Mouse (Mus musculus): Measurements from ENCODE around the gene Dynlt1b. TPM values are rescaled to one million over a fixed set of nuclear protein-coding genes. Genes with fewer than 3 reads are reported as not detected.
"Not testable (repeated sequence)": the region's sequence is repeated elsewhere in the genome, so short reads cannot be mapped to it uniquely, and the experiment has no call there.

Dynlt1b gene
- polyA plus RNA-seq, 1 experiment = 1,644 TPM

DNA sequence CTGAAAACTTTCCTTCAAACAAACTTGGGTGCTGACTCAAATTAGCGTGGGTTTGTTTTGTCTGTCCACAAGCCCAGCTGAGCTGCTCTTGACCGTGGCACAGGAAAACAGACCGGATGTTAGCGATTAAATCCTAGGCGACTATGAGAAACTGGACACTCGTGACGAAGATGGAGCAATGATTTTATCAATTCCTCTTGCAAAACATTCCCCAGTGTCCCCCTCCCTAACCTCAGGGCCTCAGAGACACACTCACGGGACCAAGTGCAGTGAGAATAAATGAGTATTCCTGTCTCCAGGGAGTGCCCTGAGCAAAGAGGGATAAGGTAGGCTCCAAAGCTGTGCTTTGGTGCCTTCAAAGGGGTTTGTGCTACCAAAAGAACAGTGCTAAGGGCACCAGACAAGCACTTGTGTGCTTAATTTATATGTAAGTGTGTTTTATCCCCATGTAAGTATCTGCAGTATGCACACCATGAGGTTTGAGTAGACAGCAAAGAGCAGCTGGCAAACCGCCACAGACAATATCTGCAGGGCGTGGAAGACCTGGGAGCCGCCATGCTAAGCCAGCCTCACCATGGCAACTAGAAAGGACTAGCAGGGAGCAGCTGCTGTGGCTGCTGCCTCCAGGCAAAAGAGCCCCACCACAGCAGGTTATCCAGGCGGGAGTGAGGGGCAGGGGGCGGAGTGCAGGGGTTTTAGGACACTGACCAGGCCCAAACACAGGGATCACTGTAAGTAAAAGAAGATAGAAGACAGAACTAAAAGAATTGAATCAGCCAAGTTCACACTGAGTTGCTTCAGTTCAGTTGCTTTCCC is 30.4 kb upstream of the Dynlt1b start:
- H3K4me1 ChIP-seq (ENCODE audit: control insufficient read depth, insufficient read depth, low read length); H3K27me3 ChIP-seq (ENCODE audit: control insufficient read depth, insufficient read depth, low read length); H3K36me3 ChIP-seq (ENCODE audit: control insufficient read depth, insufficient read depth, low read length); H3K4me3 ChIP-seq (ENCODE audit: control insufficient read depth, low read depth, low read length); H3K27ac ChIP-seq (ENCODE audit: control insufficient read depth, insufficient read depth, low read depth, low read length): not testable (repeated sequence)

DNA sequence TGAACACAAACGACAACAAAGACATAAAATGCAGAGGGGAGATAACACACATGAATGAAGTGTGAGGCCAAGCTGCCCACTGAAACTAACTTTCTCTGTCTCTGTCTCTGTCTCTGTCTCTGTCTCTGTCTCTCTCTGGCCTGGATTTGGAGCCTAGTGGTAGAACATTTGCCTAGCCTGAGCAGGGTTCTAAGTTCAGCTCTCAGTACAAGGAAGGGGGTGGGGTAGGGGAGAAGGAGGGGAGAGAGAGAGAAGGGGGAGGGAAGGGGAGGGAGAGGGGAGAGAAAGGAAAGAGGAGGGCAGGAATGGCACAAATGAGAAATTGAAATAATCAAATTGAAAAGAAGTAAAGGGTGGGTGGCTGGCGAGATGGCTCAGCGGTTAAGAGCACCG is 29.8 kb upstream of the Dynlt1b start:
- H3K4me3 ChIP-seq (ENCODE audit: control insufficient read depth, low read depth, low read length); H3K36me3 ChIP-seq (ENCODE audit: control insufficient read depth, insufficient read depth, low read length); H3K4me1 ChIP-seq (ENCODE audit: control insufficient read depth, insufficient read depth, low read length); H3K27me3 ChIP-seq (ENCODE audit: control insufficient read depth, insufficient read depth, low read length); H3K27ac ChIP-seq (ENCODE audit: control insufficient read depth, insufficient read depth, low read depth, low read length): not testable (repeated sequence)

DNA sequence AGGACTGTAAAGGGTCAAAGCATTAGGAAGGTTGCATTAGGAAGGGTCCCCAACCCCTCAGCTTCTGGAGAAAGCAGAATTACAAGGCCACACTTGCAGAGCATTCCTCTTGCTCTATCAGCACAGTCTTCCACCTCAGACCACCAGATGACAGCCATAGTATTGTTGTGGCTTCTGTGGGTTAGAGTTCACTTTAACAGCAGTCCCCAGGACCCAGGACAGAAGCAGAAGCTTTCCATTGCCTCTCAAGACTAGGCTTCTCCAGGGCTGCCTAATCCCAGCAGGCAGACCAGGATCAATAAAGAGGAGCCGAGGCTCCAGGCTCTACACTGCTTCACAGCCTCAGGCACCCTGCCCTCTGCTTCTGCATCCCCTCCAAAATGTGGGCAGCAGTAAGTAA is 25.4 kb upstream of the Dynlt1b start:
- H3K4me1 ChIP-seq (ENCODE audit: control insufficient read depth, insufficient read depth, low read length); H3K36me3 ChIP-seq (ENCODE audit: control insufficient read depth, insufficient read depth, low read length); H3K4me3 ChIP-seq (ENCODE audit: control insufficient read depth, low read depth, low read length); H3K27ac ChIP-seq (ENCODE audit: control insufficient read depth, insufficient read depth, low read depth, low read length); H3K27me3 ChIP-seq (ENCODE audit: control insufficient read depth, insufficient read depth, low read length): not testable (repeated sequence)

DNA sequence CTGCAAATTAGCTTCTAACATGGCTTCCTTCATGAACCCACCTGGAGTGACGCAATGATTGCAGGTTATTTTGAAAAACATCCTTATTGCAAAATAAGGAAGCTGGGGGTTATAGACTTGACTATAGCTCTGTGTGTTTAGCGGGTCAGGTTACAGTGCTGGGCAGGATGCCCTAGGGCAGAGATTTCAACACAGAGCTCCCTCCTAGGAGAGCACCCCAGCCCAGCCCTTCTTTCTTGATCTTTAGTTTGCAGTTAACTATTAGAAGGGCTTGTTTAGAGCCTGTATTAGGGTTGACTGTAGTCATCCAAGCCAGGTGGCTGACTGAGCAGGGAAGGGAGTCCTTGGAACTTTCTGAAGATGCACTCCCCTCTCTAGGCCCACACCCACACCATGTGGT is 22.9 kb upstream of the Dynlt1b start:
- not testable (repeated sequence) for H3K36me3 ChIP-seq (ENCODE audit: control insufficient read depth, insufficient read depth, low read length); H3K4me3 ChIP-seq (ENCODE audit: control insufficient read depth, low read depth, low read length); H3K27me3 ChIP-seq (ENCODE audit: control insufficient read depth, insufficient read depth, low read length); H3K4me1 ChIP-seq (ENCODE audit: control insufficient read depth, insufficient read depth, low read length); H3K27ac ChIP-seq (ENCODE audit: control insufficient read depth, insufficient read depth, low read depth, low read length)

DNA sequence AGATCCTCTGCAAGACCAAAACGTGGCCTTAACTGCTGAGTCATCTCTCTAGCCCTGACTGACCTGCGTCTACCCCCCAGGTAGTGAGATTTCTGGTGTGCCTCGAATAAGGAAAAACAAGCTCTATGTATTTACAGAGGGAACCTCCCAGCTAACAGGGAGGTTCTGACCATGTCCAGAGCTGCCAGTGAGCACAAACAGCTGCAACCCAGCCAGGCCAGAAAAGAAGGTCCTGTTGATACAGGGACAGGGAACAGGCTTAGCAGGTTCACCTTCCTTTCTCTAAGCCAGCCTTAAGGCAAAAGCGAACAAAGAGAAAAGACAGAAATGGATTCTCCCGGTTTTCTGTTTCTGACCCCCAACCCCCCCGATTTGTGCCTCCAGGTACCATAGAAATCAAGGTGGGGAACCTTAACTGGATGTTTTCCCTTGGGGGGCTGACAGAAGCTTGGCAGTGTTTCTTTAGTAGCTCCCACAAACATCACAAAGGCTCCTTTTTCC is 19.1 kb upstream of the Dynlt1b start:
- H3K27me3 ChIP-seq (ENCODE audit: control insufficient read depth, insufficient read depth, low read length); H3K4me3 ChIP-seq (ENCODE audit: control insufficient read depth, low read depth, low read length); H3K4me1 ChIP-seq (ENCODE audit: control insufficient read depth, insufficient read depth, low read length); H3K27ac ChIP-seq (ENCODE audit: control insufficient read depth, insufficient read depth, low read depth, low read length); H3K36me3 ChIP-seq (ENCODE audit: control insufficient read depth, insufficient read depth, low read length): not testable (repeated sequence)

DNA sequence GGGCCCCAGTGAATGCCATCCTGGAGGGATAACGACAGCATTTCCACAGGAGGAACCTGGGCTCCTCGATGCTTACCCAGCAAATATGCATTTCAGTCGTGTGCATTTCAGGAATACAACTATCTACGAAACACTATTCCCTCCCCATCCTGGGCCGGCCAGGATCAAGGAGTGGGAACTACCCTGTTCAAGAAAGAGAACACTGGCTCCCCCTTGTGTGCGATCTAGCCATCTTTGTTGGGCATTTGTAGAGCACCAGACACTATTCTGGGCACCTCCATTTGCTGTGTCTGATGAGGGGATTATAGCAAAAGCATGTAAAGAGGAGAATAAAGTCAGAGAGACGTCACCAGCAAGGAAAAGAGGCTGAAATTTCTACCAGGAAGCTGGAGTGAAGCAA is 12.8 kb upstream of the Dynlt1b start:
- not testable (repeated sequence) for H3K4me1 ChIP-seq (ENCODE audit: control insufficient read depth, insufficient read depth, low read length)

DNA sequence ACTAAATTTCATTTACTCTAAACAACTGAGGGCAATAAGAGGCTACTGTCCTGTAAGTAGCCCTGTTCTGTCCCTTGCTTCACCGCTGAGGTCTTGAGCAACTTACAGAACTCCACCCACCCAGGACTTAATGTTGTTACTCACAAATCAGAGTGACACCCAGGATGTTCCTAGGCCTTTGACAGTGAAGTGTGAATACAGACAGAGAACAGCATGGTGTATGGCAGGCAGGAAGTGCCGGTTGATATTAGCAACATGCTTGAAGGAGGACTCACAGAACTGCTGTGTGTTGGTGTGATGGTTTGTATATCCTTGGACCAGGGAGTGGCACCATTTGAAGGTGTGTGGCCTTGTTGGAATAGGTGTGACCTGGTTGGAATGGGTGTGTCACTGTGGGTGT is 9.4 kb upstream of the Dynlt1b start:
- not testable (repeated sequence) for H3K27me3 ChIP-seq (ENCODE audit: control insufficient read depth, insufficient read depth, low read length); H3K4me1 ChIP-seq (ENCODE audit: control insufficient read depth, insufficient read depth, low read length); H3K27ac ChIP-seq (ENCODE audit: control insufficient read depth, insufficient read depth, low read depth, low read length); H3K36me3 ChIP-seq (ENCODE audit: control insufficient read depth, insufficient read depth, low read length); H3K4me3 ChIP-seq (ENCODE audit: control insufficient read depth, low read depth, low read length)

More for the DNA sequence above, 12.8 kb upstream of the Dynlt1b start:
- H3K27ac ChIP-seq (ENCODE audit: control insufficient read depth, insufficient read depth, low read depth, low read length); H3K4me3 ChIP-seq (ENCODE audit: control insufficient read depth, low read depth, low read length); H3K27me3 ChIP-seq (ENCODE audit: control insufficient read depth, insufficient read depth, low read length); H3K36me3 ChIP-seq (ENCODE audit: control insufficient read depth, insufficient read depth, low read length): not testable (repeated sequence)

DNA sequence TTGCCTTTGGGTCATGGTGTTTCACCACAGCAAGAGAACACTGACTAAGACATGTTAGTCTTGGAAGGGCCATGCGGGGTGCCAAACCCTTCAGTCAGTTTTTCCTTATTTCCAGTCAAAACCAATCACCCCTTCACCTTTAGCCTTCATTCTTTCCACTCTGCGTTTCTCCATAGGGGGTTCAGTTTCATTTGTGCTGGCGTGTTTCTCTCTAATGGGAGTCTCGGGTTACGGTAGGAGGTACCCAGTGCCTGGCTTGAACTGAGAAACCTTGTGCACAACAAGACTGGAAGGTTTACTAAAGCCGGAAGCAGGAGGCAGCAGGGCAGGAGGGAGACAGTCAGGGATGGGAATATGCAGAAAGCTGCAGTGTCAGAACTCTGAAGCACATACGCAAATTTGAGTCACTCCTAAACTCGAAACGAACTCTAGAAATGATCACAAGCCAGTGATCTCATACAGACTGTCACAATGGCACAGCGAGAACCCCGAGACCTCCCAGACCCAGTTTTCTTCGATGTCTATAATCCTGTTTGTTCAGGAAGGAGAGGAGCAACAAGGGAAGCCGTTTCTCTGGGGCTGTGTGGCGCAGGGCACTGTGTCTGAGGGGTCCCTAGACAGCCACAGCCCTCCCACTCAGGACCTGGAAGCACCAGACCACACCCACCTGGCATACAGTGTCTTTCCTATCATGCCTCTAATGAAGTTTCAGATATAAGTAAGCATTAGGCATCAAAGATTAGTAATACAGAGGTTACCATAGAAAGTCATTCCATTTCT is 8.2 kb upstream of the Dynlt1b start:
- not testable (repeated sequence) for H3K36me3 ChIP-seq (ENCODE audit: control insufficient read depth, insufficient read depth, low read length); H3K4me1 ChIP-seq (ENCODE audit: control insufficient read depth, insufficient read depth, low read length); H3K4me3 ChIP-seq (ENCODE audit: control insufficient read depth, low read depth, low read length); H3K27me3 ChIP-seq (ENCODE audit: control insufficient read depth, insufficient read depth, low read length); H3K27ac ChIP-seq (ENCODE audit: control insufficient read depth, insufficient read depth, low read depth, low read length)

DNA sequence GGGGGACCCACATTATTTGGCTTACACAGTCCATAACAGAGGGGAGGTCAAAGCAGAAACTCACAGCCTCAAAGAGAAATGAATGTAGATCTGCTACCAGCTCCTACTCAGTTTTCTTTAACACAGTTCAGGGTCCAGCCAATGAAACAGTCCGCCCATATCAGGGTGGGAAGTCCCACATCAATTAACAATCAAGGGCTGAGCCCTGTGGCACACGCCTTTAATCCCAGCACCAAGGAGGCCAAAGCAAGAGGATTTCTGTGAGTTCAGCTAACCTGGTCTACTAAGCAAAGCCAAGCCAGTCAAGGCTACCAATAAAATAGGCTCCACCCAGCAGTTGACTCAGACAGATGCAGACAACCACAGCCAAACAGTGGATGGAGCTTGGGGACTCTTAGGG is 7.5 kb upstream of the Dynlt1b start:
- H3K36me3 ChIP-seq (ENCODE audit: control insufficient read depth, insufficient read depth, low read length); H3K27ac ChIP-seq (ENCODE audit: control insufficient read depth, insufficient read depth, low read depth, low read length); H3K4me3 ChIP-seq (ENCODE audit: control insufficient read depth, low read depth, low read length); H3K27me3 ChIP-seq (ENCODE audit: control insufficient read depth, insufficient read depth, low read length); H3K4me1 ChIP-seq (ENCODE audit: control insufficient read depth, insufficient read depth, low read length): not testable (repeated sequence)

DNA sequence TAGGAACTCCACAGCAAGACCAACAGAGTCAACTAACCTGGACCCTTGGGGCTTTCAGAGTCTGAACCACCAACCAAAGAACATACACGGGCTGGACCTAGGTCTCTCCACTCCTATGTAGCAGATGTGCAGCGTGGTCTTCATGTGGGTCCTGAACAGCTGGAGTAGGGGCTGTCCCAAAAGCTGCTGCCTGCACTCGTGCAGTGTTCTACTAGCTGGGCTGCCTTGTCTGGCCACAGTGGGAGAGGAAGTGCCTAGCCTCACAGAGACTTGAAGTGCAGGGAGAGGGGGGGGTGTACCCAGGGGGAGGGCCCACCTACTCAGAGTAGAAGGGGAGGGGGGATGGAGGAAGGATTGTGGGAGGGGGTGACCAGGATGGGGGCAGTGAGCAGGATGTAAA is 7.1 kb upstream of the Dynlt1b start:
- not testable (repeated sequence) for H3K27me3 ChIP-seq (ENCODE audit: control insufficient read depth, insufficient read depth, low read length); H3K27ac ChIP-seq (ENCODE audit: control insufficient read depth, insufficient read depth, low read depth, low read length); H3K36me3 ChIP-seq (ENCODE audit: control insufficient read depth, insufficient read depth, low read length); H3K4me1 ChIP-seq (ENCODE audit: control insufficient read depth, insufficient read depth, low read length); H3K4me3 ChIP-seq (ENCODE audit: control insufficient read depth, low read depth, low read length)

DNA sequence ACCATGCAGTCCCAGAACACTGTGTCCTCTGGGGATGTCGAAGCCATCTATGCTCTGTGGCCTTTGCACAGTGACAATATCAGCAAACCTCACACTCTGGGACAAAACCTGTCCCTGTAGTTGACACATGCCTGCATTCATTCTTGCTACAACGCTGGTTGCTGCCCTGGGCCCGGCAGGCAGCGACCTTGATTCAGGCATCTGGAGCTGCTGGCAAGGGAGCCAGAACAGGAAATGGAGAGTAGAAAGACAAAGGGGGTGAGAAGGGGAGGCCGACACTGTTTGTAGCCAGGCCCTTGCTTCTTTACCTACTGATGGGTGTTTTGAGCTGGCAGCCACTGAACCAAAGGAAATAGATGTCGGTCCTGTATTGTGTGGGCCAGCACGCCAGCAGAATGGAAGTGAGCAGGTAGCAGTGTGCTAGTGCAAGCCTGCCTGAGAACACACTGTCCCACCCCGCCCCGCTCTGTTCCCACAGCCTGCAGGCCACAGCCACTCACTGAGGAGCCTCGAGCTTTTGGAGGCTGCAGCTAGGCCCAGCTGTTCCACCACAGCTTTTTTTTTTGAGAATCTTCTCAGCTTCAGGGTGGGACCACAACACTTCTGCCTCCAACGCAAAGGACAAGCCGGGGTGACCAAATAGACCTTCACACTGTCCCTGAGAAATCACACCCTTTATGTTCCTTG is 5.5 kb upstream of the Dynlt1b start:
- H3K27ac ChIP-seq (ENCODE audit: control insufficient read depth, insufficient read depth, low read depth, low read length) = peak overlapping the region; percentile 74
- H3K36me3 ChIP-seq (ENCODE audit: control insufficient read depth, insufficient read depth, low read length); H3K27me3 ChIP-seq (ENCODE audit: control insufficient read depth, insufficient read depth, low read length); H3K4me3 ChIP-seq (ENCODE audit: control insufficient read depth, low read depth, low read length); H3K4me1 ChIP-seq (ENCODE audit: control insufficient read depth, insufficient read depth, low read length): not testable (repeated sequence)

Data from testis, adult 2 months (tissue).